Mouse (Mus musculus) intestine, embryonic 15.5 days (tissue): ENCODE measurements around the gene Sp140. TPM values are rescaled to one million over a fixed set of nuclear protein-coding genes. Genes with fewer than 3 reads are reported as not detected.
"Not testable (repeated sequence)": the region's sequence is repeated elsewhere in the genome, so short reads cannot be mapped to it uniquely, and the experiment has no call there.

Source experiments
- ATAC-seq: fragments of 200-750 bp; cut with Nextera tagmentation; 2 replicates; pipeline ENCODE4 v1.8.0; 2017; ENCODE audit warnings: moderate TSS enrichment, moderate library complexity
- H3K27ac ChIP-seq: fragments of 300-500 bp; sonication (generic); 2 replicates; pipeline ENCODE4 v1.5.1; 2015; ENCODE audit warnings: mild to moderate bottlenecking, inconsistent platforms
- H3K27me3 ChIP-seq: fragments of 300-500 bp; sonication (generic); replicated peaks from 2 replicates; pipeline ENCODE4 v1.6.1; 2015; ENCODE audit warnings: inconsistent platforms
- H3K36me3 ChIP-seq: fragments of 300-500 bp; sonication (generic); 2 replicates; pipeline ENCODE4 v1.6.1; 2015; ENCODE audit warnings: inconsistent platforms
- H3K4me1 ChIP-seq: fragments of 300-500 bp; sonication (generic); replicated peaks from 2 replicates; pipeline ENCODE4 v1.6.1; 2015; ENCODE audit warnings: inconsistent platforms
- H3K4me2 ChIP-seq: fragments of 300-500 bp; sonication (generic); replicated peaks from 2 replicates; pipeline ENCODE4 v1.6.1; 2015; ENCODE audit warnings: mild to moderate bottlenecking, inconsistent platforms
- H3K4me3 ChIP-seq: fragments of 300-500 bp; sonication (generic); replicated peaks from 2 replicates; pipeline ENCODE4 v1.5.1; 2015; ENCODE audit warnings: inconsistent platforms
- H3K9ac ChIP-seq: fragments of 300-500 bp; sonication (generic); 2 replicates; pipeline ENCODE4 v1.6.1; 2015; ENCODE audit warnings: inconsistent platforms
- H3K9me3 ChIP-seq: fragments of 300-500 bp; sonication (generic); 2 replicates; pipeline ENCODE4 v1.6.1; 2016; ENCODE audit warnings: inconsistent platforms
- WGBS: fragments of 180-500 bp; shearing (Covaris S2); methylation state at CpG from one replicate; pipeline ENCODE4 v1.1.7; 2015; 5-methylcytosine and 5-hydroxymethylcytosine counted together
- polyA plus RNA-seq: library from polyadenylated mRNA; unstranded; fragments of >200 nt; fragmentation: Nextera tagmentation; extraction: Ambion mirVana; gene quantifications from 2 replicates; pipeline ENCODE4 v1.2.1, GENCODE M21; 2015

The Sp140 gene
- polyA plus RNA-seq, 1 experiment from 2014 or later = 1.9 TPM

- not testable (repeated sequence) for H3K4me2 ChIP-seq, H3K9me3 ChIP-seq, ATAC-seq, H3K27ac ChIP-seq, H3K36me3 ChIP-seq, H3K4me1 ChIP-seq, H3K9ac ChIP-seq, H3K27me3 ChIP-seq, H3K4me3 ChIP-seq
- 87% methylated on average over 2 of the region's 2 CpGs for WGBS
These were observed 57.0 kb downstream of the Sp140 start for GRCm38 (mm10) chr1:85657211-85657610.

DNA sequence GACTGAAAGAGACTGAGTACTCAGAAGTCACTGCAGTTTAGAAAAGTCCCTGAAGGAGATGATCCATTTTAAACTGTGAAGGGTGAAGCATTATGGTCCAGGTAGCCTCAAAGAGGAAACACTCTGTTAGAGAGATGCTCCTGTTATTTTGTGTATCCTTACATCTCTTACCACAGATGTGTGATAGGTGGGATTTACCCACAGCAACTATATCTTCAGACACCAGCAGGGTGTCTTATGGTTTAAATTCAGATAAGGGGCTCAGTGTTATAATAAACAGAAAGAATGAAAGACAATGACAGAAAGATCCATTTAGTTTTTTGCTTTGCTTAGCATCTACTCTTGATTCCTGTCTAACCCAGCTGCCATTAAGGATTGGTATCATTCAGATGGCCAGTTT, 64.1 kb downstream of the Sp140 start:
- no peak overlapping the region for H3K9ac ChIP-seq
- H3K27me3 ChIP-seq = no peaks in the 10 kb centered on the region
- H3K27ac ChIP-seq = no peak overlapping the region
- no peak for ATAC-seq
- no peaks in the 10 kb centered on the region for H3K36me3 ChIP-seq
- H3K4me2 ChIP-seq = no peak overlapping the region
- no peaks in the 10 kb centered on the region for H3K4me1 ChIP-seq
- no peaks in the 10 kb centered on the region for H3K9me3 ChIP-seq
- H3K4me3 ChIP-seq = no peak overlapping the region

- H3K36me3 ChIP-seq = no peaks in the 10 kb centered on the region
- H3K27me3 ChIP-seq = no peaks in the 10 kb centered on the region
- H3K27ac ChIP-seq = no peak overlapping the region
- H3K4me3 ChIP-seq = no peak overlapping the region
- H3K9ac ChIP-seq = no peak overlapping the region
- 68% methylated on average over 4 of the region's 4 CpGs for WGBS
- ATAC-seq = no peak
- no peak overlapping the region for H3K4me2 ChIP-seq
- no peaks in the 10 kb centered on the region for H3K9me3 ChIP-seq
- H3K4me1 ChIP-seq = no peaks in the 10 kb centered on the region
These were observed 80.0 kb downstream of the Sp140 start for GRCm38 (mm10) chr1:85680226-85680625.

- no peaks in the 10 kb centered on the region for H3K9me3 ChIP-seq
These were observed 86.5 kb downstream of the Sp140 start for GRCm38 (mm10) chr1:85686666-85687065.

GRCm38 (mm10) chr1:85687346-85687745, 87.2 kb downstream of the Sp140 start:
- H3K4me2 ChIP-seq = no peak overlapping the region
- no peaks in the 10 kb centered on the region for H3K4me1 ChIP-seq
- WGBS = 58% methylated on average over 5 of the region's 5 CpGs
- no peak overlapping the region for H3K9ac ChIP-seq
- ATAC-seq = no peak
- H3K9me3 ChIP-seq = no peaks in the 10 kb centered on the region
- H3K27me3 ChIP-seq = no peaks in the 10 kb centered on the region
- H3K36me3 ChIP-seq = no peaks in the 10 kb centered on the region
- H3K4me3 ChIP-seq = no peak overlapping the region
- no peak overlapping the region for H3K27ac ChIP-seq

More at GRCm38 (mm10) chr1:85686666-85687065, 86.5 kb downstream of the Sp140 start:
- Histone ChIP-seq H3K36me3 (no peaks in the 10 kb centered on the region), H3K9ac (no peak overlapping the region), H3K4me1 (no peaks in the 10 kb centered on the region), H3K4me2 (no peak overlapping the region), H3K27me3 (no peaks in the 10 kb centered on the region), H3K27ac (no peak overlapping the region), H3K4me3 (no peak overlapping the region)
- ATAC-seq = no peak
- WGBS = 46% methylated on average over 5 of the region's 5 CpGs

DNA sequence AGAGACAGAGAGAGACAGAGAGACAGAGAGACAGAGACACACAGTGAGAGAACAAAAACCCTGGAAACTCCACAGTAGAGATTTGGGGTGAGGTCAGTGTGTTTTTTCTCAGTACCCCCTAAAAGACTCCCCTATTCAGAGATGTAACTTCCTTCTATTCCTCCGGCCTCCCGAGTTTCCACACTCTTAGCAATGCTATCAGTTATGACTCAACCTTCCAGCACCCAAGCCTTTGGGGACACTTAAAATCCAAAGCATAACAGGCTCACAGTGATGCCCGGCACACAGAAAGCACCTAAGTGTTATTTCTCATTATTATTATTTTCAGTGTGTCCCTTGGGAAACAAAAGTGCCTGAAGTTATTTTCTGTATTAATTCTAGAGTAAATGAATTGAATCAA, 90.4 kb downstream of the Sp140 start:
- Histone ChIP-seq H3K4me2 (no peak overlapping the region), H3K4me1 (no peaks in the 10 kb centered on the region), H3K36me3 (no peaks in the 10 kb centered on the region), H3K9me3 (no peaks in the 10 kb centered on the region), H3K27ac (no peak overlapping the region), H3K27me3 (no peaks in the 10 kb centered on the region), H3K4me3 (no peak overlapping the region), H3K9ac (no peak overlapping the region)
- no peak for ATAC-seq
- 91% methylated on average over 3 of the region's 3 CpGs for WGBS

DNA sequence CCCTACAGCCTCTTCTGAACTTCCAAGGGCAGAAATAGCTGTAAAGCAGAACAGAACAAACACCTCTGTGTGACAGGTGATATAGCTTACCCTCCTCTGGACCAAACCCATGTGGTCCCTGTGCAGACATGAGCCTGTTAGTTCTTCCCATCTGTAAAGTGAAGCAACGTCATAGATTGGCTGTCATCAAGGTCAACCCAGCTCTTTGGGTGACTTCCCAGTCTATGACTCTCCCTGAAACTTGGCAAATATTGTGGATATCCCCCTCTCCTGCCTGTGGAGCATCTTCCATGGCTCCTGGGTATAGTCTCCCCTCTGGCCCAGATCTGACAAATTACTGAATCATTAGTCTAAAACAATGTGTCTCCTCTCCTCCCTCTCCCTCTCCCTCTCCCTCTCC, 92.1 kb downstream of the Sp140 start:
- Histone ChIP-seq H3K4me2 (no peak overlapping the region), H3K27me3 (no peaks in the 10 kb centered on the region), H3K4me3 (no peak overlapping the region), H3K9ac (no peak overlapping the region), H3K36me3 (no peaks in the 10 kb centered on the region), H3K9me3 (no peaks in the 10 kb centered on the region), H3K4me1 (no peaks in the 10 kb centered on the region), H3K27ac (no peak overlapping the region)
- ATAC-seq = no peak
- 67% methylated on average over 1 of the region's 1 CpGs for WGBS

DNA sequence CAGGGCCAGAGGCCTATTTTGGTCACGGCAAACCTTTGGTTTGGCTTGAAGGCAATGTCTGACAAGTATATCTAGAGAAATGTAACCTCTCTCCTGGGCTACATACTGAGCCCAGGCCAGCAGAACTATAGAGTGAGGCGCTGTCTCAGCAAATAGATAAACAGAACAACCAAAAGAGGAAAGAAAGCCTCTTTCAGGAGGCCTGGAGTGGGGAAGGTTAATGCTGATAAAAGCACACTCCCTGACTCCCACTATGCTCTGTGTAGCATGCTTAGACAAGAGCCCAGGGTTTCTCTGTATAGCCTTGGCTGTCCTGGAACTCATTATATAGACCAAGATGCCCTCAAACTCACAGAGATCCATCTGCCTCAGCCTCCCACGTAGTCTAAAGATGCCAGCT, 93.1 kb downstream of the Sp140 start:
- no peaks in the 10 kb centered on the region for H3K4me1 ChIP-seq
- 69% methylated on average over 3 of the region's 3 CpGs for WGBS
- H3K9me3 ChIP-seq = no peaks in the 10 kb centered on the region
- H3K27me3 ChIP-seq = no peaks in the 10 kb centered on the region
- no peak overlapping the region for H3K4me3 ChIP-seq
- H3K36me3 ChIP-seq = no peaks in the 10 kb centered on the region
- no peak overlapping the region for H3K9ac ChIP-seq
- no peak for ATAC-seq
- no peak overlapping the region for H3K27ac ChIP-seq
- H3K4me2 ChIP-seq = no peak overlapping the region

Other genes starting within 250 kb of the Sp140 start
- not detected in 2 replicates for gene G530012D18Rik, start 24.7 kb upstream of the Sp140 start, polyA plus RNA-seq
- 1.7 and 2.9 TPM in 2 replicates for gene Sp110, start 1.6 kb upstream of the Sp140 start, polyA plus RNA-seq
- 2.6 and 3.4 TPM in 2 replicates for gene Sp100, start 49.6 kb downstream of the Sp140 start, polyA plus RNA-seq
- gene A630001G21Rik, start 178.3 kb downstream of the Sp140 start, polyA plus RNA-seq = 0.96 and 1.1 TPM in 2 replicates
- gene Cab39, start 193.1 kb downstream of the Sp140 start, polyA plus RNA-seq = 29.2 and 29.3 TPM in 2 replicates